ENCODE assay signal across 20 mouse cellular contexts in genomic region chr3:99110353-99111213, GRCm38 (mm10). TPM values are rescaled to one million over a fixed set of nuclear protein-coding genes. Genes with fewer than 3 reads are reported as not detected.
DNase-seq lines count a peak whose midpoint lies in the region; ATAC-seq lines count a peak whose summit lies in the region.
"Had no signal": no experiment of that assay in that cellular context is flagged by ENCODE, and none has a peak within 500 bp of the region (broad histone marks: within the 10 kb centered on the region; RNA-seq: fewer than 3 reads in every experiment).

No protein-coding gene starts in this region.

- H3K36me3 ChIP-seq in hindbrain, embryonic 10.5 days: no peaks in the 10 kb centered on the region
- H3K36me3 ChIP-seq in hindbrain, embryonic 13.5 days: no peaks in the 10 kb centered on the region
- H3K36me3 ChIP-seq in embryonic facial prominence, embryonic 10.5 days (replicated peaks): no peaks in the 10 kb centered on the region
- no peaks in the 10 kb centered on the region for H3K36me3 ChIP-seq in limb, embryonic 12.5 days
- H3K36me3 ChIP-seq in heart, embryonic 10.5 days: no peaks in the 10 kb centered on the region
- H3K36me3 ChIP-seq: intestine, embryonic 15.5 days; stomach, embryonic 15.5 days had no signal

- ATAC-seq in hindbrain, embryonic 13.5 days (ENCODE audit: low FRiP score): no peak
- peak; percentile 20; the same call in 1 of the 2 replicates for ATAC-seq in limb, embryonic 12.5 days (ENCODE audit: insufficient number of reproducible peaks, insufficient read depth, low FRiP score, low TSS enrichment, low read depth)
- ATAC-seq: forebrain, embryonic 16.5 days; intestine, embryonic 15.5 days had no signal

- no peaks in the 10 kb centered on the region for H3K9me3 ChIP-seq in hindbrain, embryonic 10.5 days
- no peaks in the 10 kb centered on the region for H3K9me3 ChIP-seq in hindbrain, embryonic 13.5 days
- no peaks in the 10 kb centered on the region for H3K9me3 ChIP-seq in embryonic facial prominence, embryonic 10.5 days
- H3K9me3 ChIP-seq in limb, embryonic 12.5 days: no peaks in the 10 kb centered on the region
- H3K9me3 ChIP-seq in heart, embryonic 10.5 days: no peaks in the 10 kb centered on the region
- H3K9me3 ChIP-seq: intestine, embryonic 15.5 days; stomach, embryonic 15.5 days had no signal

- 67% methylated on average over 9 of the region's 9 CpGs for WGBS in hindbrain, embryonic 10.5 days
- 77% methylated on average over 9 of the region's 9 CpGs for WGBS in hindbrain, embryonic 13.5 days
- WGBS in embryonic facial prominence, embryonic 10.5 days: 54% methylated on average over 9 of the region's 9 CpGs
- 50% methylated on average over 9 of the region's 9 CpGs for WGBS in limb, embryonic 12.5 days
- 63% methylated on average over 9 of the region's 9 CpGs for WGBS in heart, embryonic 10.5 days

- H3K27me3 ChIP-seq in hindbrain, embryonic 10.5 days (ENCODE audit: insufficient read depth, poor library complexity, severe bottlenecking): no peaks in the 10 kb centered on the region
- H3K27me3 ChIP-seq in hindbrain, embryonic 13.5 days: no peaks in the 10 kb centered on the region
- H3K27me3 ChIP-seq in embryonic facial prominence, embryonic 10.5 days (replicated peaks; ENCODE audit: low read depth, poor library complexity, severe bottlenecking): no peaks in the 10 kb centered on the region
- H3K27me3 ChIP-seq in limb, embryonic 12.5 days: no peaks in the 10 kb centered on the region
- H3K27me3 ChIP-seq in heart, embryonic 10.5 days (ENCODE audit: insufficient read depth, poor library complexity, severe bottlenecking): no peaks in the 10 kb centered on the region
- H3K27me3 ChIP-seq: intestine, embryonic 15.5 days; megakaryocyte, embryonic 14.5 days; stomach, embryonic 15.5 days had no signal

- no peak overlapping the region for H3K9ac ChIP-seq in hindbrain, embryonic 13.5 days
- H3K9ac ChIP-seq in limb, embryonic 12.5 days (replicated peaks): no peak overlapping the region
- H3K9ac ChIP-seq: hindbrain, embryonic 14.5 days; intestine, embryonic 15.5 days; stomach, embryonic 15.5 days had no signal

- peak; percentile 33 for DNase-seq in hindbrain, embryonic 10.5 days (ENCODE audit: low spot score)
- DNase-seq in lung, adult 18-20 months: peak; percentile 4 to 5
- no peak for DNase-seq in lung, postnatal 4 days
- DNase-seq in embryonic facial prominence, embryonic 10.5 days (ENCODE audit: low spot score): peak; percentile 69
- DNase-seq in heart, embryonic 10.5 days (ENCODE audit: low spot score): no peak
- no peak for DNase-seq in adrenal gland, postnatal 25 days
- DNase-seq: adrenal gland, postnatal 14 days; cerebellum, adult 9-10 months; gastrocnemius, adult 2 months; heart, adult 18-20 months; thymus, adult 2 months had no signal

- no peak overlapping the region for H3K27ac ChIP-seq in hindbrain, embryonic 10.5 days
- no peak overlapping the region for H3K27ac ChIP-seq in hindbrain, embryonic 13.5 days
- H3K27ac ChIP-seq in embryonic facial prominence, embryonic 10.5 days (replicated peaks): 0 out of 2 replicates have a peak overlapping the region, but pooled peaks have one; percentile 24
- H3K27ac ChIP-seq in limb, embryonic 12.5 days: peak overlapping the region; percentile 60
- no peak overlapping the region for H3K27ac ChIP-seq in heart, embryonic 10.5 days
- H3K27ac ChIP-seq: gastrocnemius, adult 2 months; hindbrain, embryonic 14.5 days; intestine, embryonic 15.5 days; left cerebral cortex, adult 2 months; stomach, embryonic 15.5 days had no signal

- no peak overlapping the region for H3K4me3 ChIP-seq in hindbrain, embryonic 10.5 days
- H3K4me3 ChIP-seq in hindbrain, embryonic 13.5 days: no peak overlapping the region
- H3K4me3 ChIP-seq in embryonic facial prominence, embryonic 10.5 days: no peak overlapping the region
- H3K4me3 ChIP-seq in limb, embryonic 12.5 days (replicated peaks): no peak overlapping the region
- H3K4me3 ChIP-seq in heart, embryonic 10.5 days: no peak overlapping the region
- H3K4me3 ChIP-seq: erythroblast, embryonic 14.5 days; gastrocnemius, adult 2 months; intestine, embryonic 15.5 days; left cerebral cortex, adult 2 months; megakaryocyte, embryonic 14.5 days; stomach, embryonic 15.5 days had no signal

- H3K4me1 ChIP-seq in hindbrain, embryonic 10.5 days (replicated peaks): no peaks in the 10 kb centered on the region
- H3K4me1 ChIP-seq in hindbrain, embryonic 13.5 days (replicated peaks): no peaks in the 10 kb centered on the region
- H3K4me1 ChIP-seq in embryonic facial prominence, embryonic 10.5 days: peaks cover 22% of the 10 kb centered on the region
- peaks cover 29% of the 10 kb centered on the region for H3K4me1 ChIP-seq in limb, embryonic 12.5 days (replicated peaks)
- no peaks in the 10 kb centered on the region for H3K4me1 ChIP-seq in heart, embryonic 10.5 days
- H3K4me1 ChIP-seq: intestine, embryonic 15.5 days; megakaryocyte, embryonic 14.5 days; stomach, embryonic 15.5 days had no signal

- H3K4me2 ChIP-seq in hindbrain, embryonic 13.5 days: no peak overlapping the region
- 0 out of 2 replicates have a peak overlapping the region, but pooled peaks have one; percentile 6 for H3K4me2 ChIP-seq in limb, embryonic 12.5 days
- H3K4me2 ChIP-seq: hindbrain, embryonic 14.5 days; intestine, embryonic 15.5 days; stomach, embryonic 15.5 days had no signal

RNA-seq across cellular contexts. Expression of gene Wars2, which starts 30.3 kb away (rescaled TPM):
- polyA plus RNA-seq in hindbrain, embryonic 10.5 days (2016; fragmentation: Nextera tagmentation; extraction: Ambion mirVana): 9.0 and 9.2 TPM in 2 replicates
- 4.6 and 5.1 TPM in 2 replicates for polyA plus RNA-seq in hindbrain, embryonic 13.5 days (2015; fragmentation: Nextera tagmentation; extraction: Ambion mirVana)
- polyA plus RNA-seq in embryonic facial prominence, embryonic 10.5 days (2016; fragmentation: Nextera tagmentation; extraction: Ambion mirVana): 7.7 and 8.4 TPM in 2 replicates
- 6.7 and 8.3 TPM in 2 replicates for polyA plus RNA-seq in limb, embryonic 12.5 days (2016; fragmentation: Nextera tagmentation; extraction: Ambion mirVana)
- polyA plus RNA-seq in heart, embryonic 10.5 days (2016; fragmentation: Nextera tagmentation; extraction: Ambion mirVana): 6.9 and 8.2 TPM in 2 replicates
- 10.8 and 15.9 TPM in 2 replicates for total RNA-seq in adrenal gland, postnatal 25 days (2021)

Comparison
In these comparisons a context has a peak if more than half of its experiments do, and no peak if none do; other contexts are left out.
1. DNase-seq: peak in hindbrain, embryonic 10.5 days (single experiment), lung, adult 18-20 months (2 of 2) and embryonic facial prominence, embryonic 10.5 days (single experiment); none in lung, postnatal 4 days (0 of 2), heart, embryonic 10.5 days (single experiment) and adrenal gland, postnatal 25 days (single experiment).
2. H3K27ac ChIP-seq: peak in embryonic facial prominence, embryonic 10.5 days (single experiment) and limb, embryonic 12.5 days (single experiment); none in hindbrain, embryonic 10.5 days (single experiment), hindbrain, embryonic 13.5 days (single experiment) and heart, embryonic 10.5 days (single experiment).